Mouse (Mus musculus) cerebellum, adult 2 months (tissue): ENCODE data around the gene Pex6.

Source experiments
- CTCF ChIP-seq: fragments of 200-500 bp; IDR thresholded peaks from 2 replicates; pipeline ENCODE4 v1.5.1; 2011; ENCODE audit warnings: low read depth, mild to moderate bottlenecking, control low read depth, low read length, moderate library complexity, borderline replicate concordance; ENCODE audit not compliant: insufficient read depth
- POLR2A ChIP-seq: fragments of 200-500 bp; IDR thresholded peaks from 2 replicates; pipeline ENCODE4 v1.6.1; 2011; ENCODE audit warnings: low read length, control low read depth, borderline replicate concordance; ENCODE audit not compliant: insufficient read depth

DNA sequence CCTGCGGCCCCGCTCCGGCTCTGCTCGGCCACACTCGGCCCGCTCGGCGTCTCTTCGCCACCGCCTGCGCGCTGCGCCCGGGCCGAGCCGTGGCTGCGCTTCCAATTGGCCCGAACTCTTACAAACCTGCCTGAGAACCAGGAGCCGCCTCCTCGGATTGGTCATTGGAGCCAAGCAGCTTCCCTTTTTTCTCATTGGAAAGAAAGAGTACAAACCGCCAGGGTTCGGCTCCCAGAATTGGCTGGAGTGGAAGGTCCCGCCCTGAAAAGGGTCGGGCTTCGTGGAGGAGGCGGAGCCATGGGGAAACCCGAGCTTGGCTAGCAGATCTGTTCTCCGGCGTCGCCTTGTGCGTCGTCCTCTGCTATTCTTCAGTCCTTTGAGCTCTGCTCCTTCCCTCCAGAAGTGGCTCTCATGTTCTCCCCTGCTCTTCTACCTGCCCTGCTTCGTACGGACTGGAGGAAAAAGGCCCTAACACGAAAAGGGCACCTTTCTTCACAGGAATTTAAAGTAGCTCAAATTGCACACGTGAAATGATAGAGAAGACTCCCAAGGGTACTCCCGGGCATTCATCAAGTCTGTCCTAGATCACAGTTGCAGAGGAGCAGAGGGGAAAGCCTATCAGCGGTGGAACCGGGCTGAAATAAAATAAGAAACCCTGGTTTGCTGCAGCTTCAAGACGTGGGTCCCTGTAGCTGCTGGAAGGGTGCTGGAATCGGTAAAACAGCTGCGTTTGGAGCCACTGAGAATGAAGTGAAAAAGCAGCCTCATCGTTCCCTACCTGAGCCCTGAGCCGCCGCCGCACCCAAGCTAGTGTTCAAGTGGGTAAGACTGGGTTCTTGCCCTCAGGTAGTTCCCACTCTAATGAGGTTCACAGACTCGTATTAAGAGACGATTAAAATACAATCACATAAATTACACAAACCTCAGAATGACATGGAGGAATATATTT lies 6.1 kb upstream of the Pex6 start, which contains the start of gene Ppp2r5d:
- TF ChIP-seq POLR2A (peak; percentile 96), CTCF (no peak)
